Mouse (Mus musculus) heart, adult 2 months (tissue): ENCODE results near the gene Taf11. TPM values are rescaled to one million over a fixed set of nuclear protein-coding genes. Genes with fewer than 3 reads are reported as not detected.
A peak's percentile ranks its signal among the peaks of the same experiment; 100 is the strongest.

Experiments used
- DNase-seq, 2 experiments: peaks; one replicate each; pipeline ENCODE4 v3.0.0; 2021
- H3K27ac ChIP-seq: fragments of 200-600 bp; 2 replicates; pipeline ENCODE4 v1.8.1; 2022
- H3K27me3 ChIP-seq: fragments of 200-500 bp; 2 replicates; pipeline ENCODE4 v1.6.1; 2012; ENCODE audit warnings: mild to moderate bottlenecking, low read length, inconsistent platforms, mixed read lengths; ENCODE audit not compliant: control insufficient read depth, insufficient read depth
- H3K36me3 ChIP-seq: fragments of 200-500 bp; 2 replicates; pipeline ENCODE4 v1.6.1; 2012; ENCODE audit warnings: low read length, inconsistent platforms; ENCODE audit not compliant: control insufficient read depth, insufficient read depth
- H3K4me1 ChIP-seq: fragments of 200-500 bp; 2 replicates; pipeline ENCODE4 v1.6.1; 2011; ENCODE audit warnings: low read length; ENCODE audit not compliant: control insufficient read depth, insufficient read depth
- H3K4me3 ChIP-seq: fragments of 200-600 bp; 2 replicates; pipeline ENCODE4 v1.8.1; 2022
- H3K79me2 ChIP-seq: fragments of 200-500 bp; replicated peaks from 2 replicates; pipeline ENCODE4 v1.6.1; 2012; ENCODE audit warnings: mild to moderate bottlenecking, inconsistent platforms, low read length, moderate library complexity, mixed read lengths; ENCODE audit not compliant: control insufficient read depth, insufficient read depth
- H3K9ac ChIP-seq: fragments of 200-500 bp; 2 replicates; pipeline ENCODE4 v1.6.1; 2012; ENCODE audit warnings: low read depth, mild to moderate bottlenecking, control low read depth, inconsistent platforms, low read length, mixed read lengths
- CTCF ChIP-seq: fragments of 200-600 bp; IDR thresholded peaks from 2 replicates; pipeline ENCODE4 v1.8.1; 2022; ENCODE audit warnings: antibody characterized with exemption, mild to moderate bottlenecking, moderate library complexity
- EP300 ChIP-seq: fragments of 200-500 bp; IDR thresholded peaks from 2 replicates; pipeline ENCODE4 v1.6.1; 2011; ENCODE audit warnings: low read depth, low read length, control low read depth; ENCODE audit not compliant: insufficient read depth
- POLR2A ChIP-seq: fragments of 200-500 bp; IDR thresholded peaks from 2 replicates; pipeline ENCODE4 v1.6.1; 2011; ENCODE audit warnings: mild to moderate bottlenecking, low read depth, low read length, control low read depth; ENCODE audit not compliant: insufficient read depth
- WGBS: fragments of 180-500 bp; shearing (Covaris S2); methylation state at CpG from one replicate; pipeline ENCODE4 v1.1.7; 2018; 5-methylcytosine and 5-hydroxymethylcytosine counted together
- intact Hi-C: fragments of 180-260 bp; cut with DNase I; formaldehyde crosslinking; loops from one replicate; pipeline ENCODE4 v1.15.1; 2025
- polyA plus RNA-seq: library from polyadenylated mRNA; depleted of rRNA; stranded (reverse); fragments of >200 nt; gene quantifications from 2 replicates; pipeline ENCODE4 v1.2.3, GENCODE M21; 2012
- total RNA-seq, 2 experiments: library from RNA; stranded (reverse); gene quantifications; 2 replicates each; pipeline ENCODE4 v1.2.3; 2021

Taf11 gene
- total and polyA plus RNA-seq, 3 experiments: 12.5 to 21.6 (median 21.5) TPM

- H3K36me3 ChIP-seq: no peaks in the 10 kb centered on the region; the same call in none of the 2 replicates
- intact Hi-C loops: loop anchor here (10.0 kb wide), 1 partner anchor 250 kb away; no protein-coding TSS in a partner anchor
Measured at GRCm38 (mm10) chr17:27914742-27915141, 5.1 kb upstream of the Taf11 start.

DNA sequence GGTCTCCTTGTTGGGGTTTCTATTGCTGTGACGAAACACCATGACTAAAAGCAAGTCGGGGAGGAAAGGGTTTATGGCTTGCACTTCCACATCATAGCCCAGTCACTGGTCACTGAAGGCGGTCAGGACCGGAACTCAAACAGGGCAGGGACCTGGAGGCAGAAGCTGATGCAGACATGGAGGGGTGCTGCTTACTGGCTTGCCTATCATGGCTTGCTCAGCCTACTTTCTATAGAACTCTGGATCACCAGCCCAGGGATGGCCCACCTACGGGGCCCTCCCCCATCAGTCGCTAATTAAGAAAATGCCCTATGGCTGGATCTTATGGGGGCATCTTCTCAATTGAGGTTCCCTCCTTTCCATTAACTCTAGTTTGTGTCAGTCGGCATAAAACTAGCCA, 1.7 kb upstream of the Taf11 start:
- TF ChIP-seq CTCF (no peak), POLR2A (no peak), EP300 (no peak)
- Histone ChIP-seq H3K9ac (no peak overlapping the region), H3K27me3 (no peaks in the 10 kb centered on the region), H3K36me3 (no peaks in the 10 kb centered on the region), H3K4me1 (peaks cover 2% of the 10 kb centered on the region), H3K4me3 (no peak overlapping the region), H3K79me2 (peaks cover 10% of the 10 kb centered on the region), H3K27ac (no peak overlapping the region)
- 90% methylated on average over 7 of the region's 7 CpGs for WGBS
- intact Hi-C loops: loop anchor here (10.0 kb wide), 1 partner anchor 253 kb away; no protein-coding TSS in a partner anchor
- DNase-seq: no peak

More at GRCm38 (mm10) chr17:27914742-27915141, 5.1 kb upstream of the Taf11 start:
- H3K9ac ChIP-seq: no peak overlapping the region
- peaks cover 12% of the 10 kb centered on the region for H3K79me2 ChIP-seq
- no peak overlapping the region for H3K4me3 ChIP-seq
- no peak for TF ChIP-seq CTCF
- TF ChIP-seq POLR2A: no peak
- TF ChIP-seq EP300: no peak
- DNase-seq: no peak
- H3K4me1 ChIP-seq: peaks cover 2% of the 10 kb centered on the region
- H3K27ac ChIP-seq: no peak overlapping the region
- H3K27me3 ChIP-seq: no peaks in the 10 kb centered on the region
- WGBS: 91% methylated on average over 4 of the region's 4 CpGs

DNA sequence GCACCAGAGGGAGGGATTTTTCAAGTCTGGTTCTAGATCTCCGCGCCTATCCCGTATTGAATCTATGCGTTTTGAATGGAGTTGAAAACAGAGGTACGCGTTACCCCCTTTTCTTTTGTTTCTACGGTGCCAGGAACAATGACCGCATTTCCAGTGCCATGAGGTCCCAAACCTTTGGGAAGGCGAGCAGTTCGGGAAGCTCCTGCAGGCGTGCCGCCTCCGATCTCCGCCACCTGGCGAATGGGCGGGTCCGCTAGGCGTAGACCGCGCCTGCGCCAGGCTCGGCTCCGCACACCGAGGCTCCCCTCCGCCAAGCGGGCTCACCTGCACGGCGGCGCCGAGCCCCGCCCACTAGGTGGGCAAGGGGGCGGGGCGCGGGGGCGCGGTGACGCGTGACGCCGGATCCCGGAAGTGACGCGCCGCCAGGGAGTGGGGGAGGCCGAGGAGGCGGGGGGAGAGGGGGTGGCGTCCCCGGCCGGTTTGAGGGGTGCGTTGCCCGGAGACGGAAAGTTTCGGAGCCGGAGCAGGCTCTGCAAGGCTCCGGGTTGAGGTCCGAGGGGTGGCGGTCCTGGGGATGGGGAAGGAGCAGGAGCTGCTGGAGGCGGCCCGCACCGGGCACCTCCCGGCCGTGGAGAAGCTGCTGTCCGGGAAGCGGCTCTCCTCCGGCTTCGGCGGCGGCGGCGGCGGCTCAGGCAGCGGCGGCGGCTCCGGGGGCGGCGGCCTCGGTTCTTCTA, 589 bp downstream of the Taf11 start, which contains the start of gene Anks1:
Anks1 (plus strand) TSS at position 419 of the 734 bp plus-strand sequence.
- 1% methylated on average over 72 of the region's 78 CpGs for WGBS
- peak; percentile 89 to 92 for DNase-seq
- peak within 1 kb of the TSS; percentile 87 for H3K27ac ChIP-seq

DNA sequence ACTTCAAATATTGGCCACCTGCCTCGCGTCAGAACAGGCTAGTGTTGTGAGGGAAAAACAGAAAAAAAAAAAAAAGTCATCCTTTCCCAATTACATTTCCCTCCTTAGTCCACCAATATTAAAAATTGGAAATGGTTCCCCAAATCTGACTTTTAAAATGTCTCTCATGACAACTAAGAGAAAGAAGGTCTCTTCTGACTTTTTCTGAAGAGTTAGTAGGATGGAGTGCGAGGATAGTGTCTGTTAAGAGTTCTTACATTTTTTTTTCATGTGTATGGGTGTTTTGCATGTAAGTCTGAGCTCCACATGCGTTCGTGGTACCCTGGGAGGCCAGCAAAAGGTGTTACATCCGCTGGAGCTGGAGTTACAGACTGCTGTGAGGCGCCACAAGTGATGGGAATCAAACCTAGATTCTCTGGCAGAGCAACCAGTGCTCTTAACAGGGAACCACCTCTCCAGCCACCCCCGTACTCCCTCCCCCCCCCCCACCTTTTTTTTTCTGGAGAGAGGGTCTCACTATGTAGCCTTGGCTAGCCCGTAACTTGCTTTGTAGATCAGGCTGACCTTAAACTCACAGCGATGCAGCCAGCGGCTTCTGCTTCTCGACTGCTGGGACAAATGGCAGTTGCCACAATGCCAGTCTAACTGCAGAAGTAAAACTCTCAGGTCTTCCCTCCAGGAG, 1.3 kb downstream of the Taf11 start:
- peak overlapping the region; percentile 87 for H3K27ac ChIP-seq
- peaks cover 2% of the 10 kb centered on the region for H3K4me1 ChIP-seq
- no peaks in the 10 kb centered on the region for H3K36me3 ChIP-seq
- H3K9ac ChIP-seq: peak overlapping the region; percentile 46
- H3K27me3 ChIP-seq: no peaks in the 10 kb centered on the region
- no peak for TF ChIP-seq POLR2A
- 0 out of 2 replicates have a peak, but pooled peaks have one; percentile 25 for TF ChIP-seq EP300
- no peak; the same call in 1 of the 2 replicates for TF ChIP-seq CTCF
- H3K79me2 ChIP-seq: peaks cover 6% of the 10 kb centered on the region
- under 1% methylated on average over 12 of the region's 12 CpGs for WGBS
- DNase-seq: peak; percentile 18 to 29
- intact Hi-C loops: loop anchor here (2.0 to 5.0 kb wide), 4 partner anchors 51 to 154 kb away; partner anchors contain the start of gene Uhrf1bp1
- peak overlapping the region; percentile 95 for H3K4me3 ChIP-seq

More for the DNA sequence above, 589 bp downstream of the Taf11 start, which contains the start of gene Anks1:
- Histone ChIP-seq H3K4me1 (peaks cover 2% of the 10 kb centered on the region), H3K79me2 (peaks cover 7% of the 10 kb centered on the region), H3K9ac (peak within 1 kb of the TSS; percentile 87), H3K4me3 (peak within 1 kb of the TSS; percentile 95), H3K27me3 (no peaks in the 10 kb centered on the region), H3K36me3 (no peaks in the 10 kb centered on the region)
- peak; percentile 74 for TF ChIP-seq CTCF
- no peak for TF ChIP-seq EP300
- TF ChIP-seq POLR2A: peak; percentile 59; the same call in 1 of the 2 replicates
- intact Hi-C loops: loop anchor here (2.0 to 5.0 kb wide), 4 partner anchors 52 to 153 kb away; partner anchors contain the start of gene Uhrf1bp1

GRCm38 (mm10) chr17:27907512-27908205, 2.0 kb downstream of the Taf11 start:
- Histone ChIP-seq H3K4me3 (peak overlapping the region; percentile 95), H3K9ac (peak overlapping the region; percentile 76), H3K27me3 (no peaks in the 10 kb centered on the region), H3K27ac (peak overlapping the region; percentile 72), H3K4me1 (peaks cover 2% of the 10 kb centered on the region), H3K79me2 (peaks cover 3% of the 10 kb centered on the region; the same call in 1 of the 2 replicates), H3K36me3 (no peaks in the 10 kb centered on the region)
- intact Hi-C loops: loop anchor here (1.0 to 5.0 kb wide), 6 partner anchors 50 to 172 kb away; partner anchors contain the start of gene Uhrf1bp1
- under 1% methylated on average over 45 of the region's 45 CpGs for WGBS
- peak; percentile 93 to 98 for DNase-seq
- TF ChIP-seq CTCF (peak; percentile 73), EP300 (peak; percentile 70; the same call in 1 of the 2 replicates), POLR2A (peak; percentile 72)
